Mouse (Mus musculus): Measurements from ENCODE around the gene Dazap1. TPM values are rescaled to one million over a fixed set of nuclear protein-coding genes. Genes with fewer than 3 reads are reported as not detected.

The Dazap1 gene
- polyA plus RNA-seq, 1 experiment from 2014 or later: 59.7 TPM

DNA sequence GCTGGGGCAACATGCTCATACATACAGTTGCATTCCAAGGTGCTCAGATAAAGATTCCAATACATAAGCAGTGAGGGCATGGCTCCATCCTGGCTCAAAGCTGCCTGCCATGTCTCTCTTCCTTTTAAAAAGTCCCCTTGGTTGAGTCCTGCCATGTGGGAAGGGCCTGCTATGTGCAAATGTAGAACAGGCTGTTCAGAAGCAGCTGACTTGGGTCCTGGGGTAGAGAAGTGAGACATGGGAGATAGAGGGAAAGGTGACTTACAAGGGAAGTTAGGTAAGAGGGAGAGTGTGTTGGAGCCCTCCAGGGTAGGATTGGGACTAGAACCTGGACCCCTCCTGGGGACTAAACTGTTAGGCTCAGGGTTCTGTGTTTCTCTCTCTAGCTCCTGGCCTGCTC is 9.3 kb upstream of the Dazap1 start:
- H3K27ac ChIP-seq: no peak overlapping the region
- no peak for ATAC-seq (ENCODE audit: insufficient number of reproducible peaks, low FRiP score, low TSS enrichment, low read depth)
- no peak overlapping the region for H3K4me2 ChIP-seq
- H3K4me3 ChIP-seq: no peak overlapping the region
- no peaks in the 10 kb centered on the region for H3K9me3 ChIP-seq
- H3K36me3 ChIP-seq: peaks cover 45% of the 10 kb centered on the region
- H3K4me1 ChIP-seq: peaks cover 20% of the 10 kb centered on the region
- no peak overlapping the region for H3K9ac ChIP-seq
- H3K27me3 ChIP-seq: no peaks in the 10 kb centered on the region

- peaks cover 50% of the 10 kb centered on the region for H3K36me3 ChIP-seq
- no peak overlapping the region for H3K4me2 ChIP-seq
- H3K4me1 ChIP-seq: peaks cover 19% of the 10 kb centered on the region
- H3K27ac ChIP-seq: no peak overlapping the region
- H3K9ac ChIP-seq: no peak overlapping the region
- no peak for ATAC-seq (ENCODE audit: insufficient number of reproducible peaks, low FRiP score, low TSS enrichment, low read depth)
- no peak overlapping the region for H3K4me3 ChIP-seq
- H3K9me3 ChIP-seq: no peaks in the 10 kb centered on the region
- no peaks in the 10 kb centered on the region for H3K27me3 ChIP-seq
- 92% methylated on average over 11 of the region's 11 CpGs for WGBS
Observed at GRCm38 (mm10) chr10:80252493-80253274, 8.6 kb upstream of the Dazap1 start.

GRCm38 (mm10) chr10:80253551-80253950 is 7.7 kb upstream of the Dazap1 start:
- WGBS: 86% methylated on average over 6 of the region's 6 CpGs
- Histone ChIP-seq H3K9ac (no peak overlapping the region), H3K9me3 (no peaks in the 10 kb centered on the region), H3K36me3 (peaks cover 58% of the 10 kb centered on the region), H3K4me3 (no peak overlapping the region), H3K4me1 (peaks cover 15% of the 10 kb centered on the region), H3K27ac (no peak overlapping the region), H3K4me2 (no peak overlapping the region), H3K27me3 (no peaks in the 10 kb centered on the region)
- ATAC-seq (ENCODE audit: insufficient number of reproducible peaks, low FRiP score, low TSS enrichment, low read depth): no peak

DNA sequence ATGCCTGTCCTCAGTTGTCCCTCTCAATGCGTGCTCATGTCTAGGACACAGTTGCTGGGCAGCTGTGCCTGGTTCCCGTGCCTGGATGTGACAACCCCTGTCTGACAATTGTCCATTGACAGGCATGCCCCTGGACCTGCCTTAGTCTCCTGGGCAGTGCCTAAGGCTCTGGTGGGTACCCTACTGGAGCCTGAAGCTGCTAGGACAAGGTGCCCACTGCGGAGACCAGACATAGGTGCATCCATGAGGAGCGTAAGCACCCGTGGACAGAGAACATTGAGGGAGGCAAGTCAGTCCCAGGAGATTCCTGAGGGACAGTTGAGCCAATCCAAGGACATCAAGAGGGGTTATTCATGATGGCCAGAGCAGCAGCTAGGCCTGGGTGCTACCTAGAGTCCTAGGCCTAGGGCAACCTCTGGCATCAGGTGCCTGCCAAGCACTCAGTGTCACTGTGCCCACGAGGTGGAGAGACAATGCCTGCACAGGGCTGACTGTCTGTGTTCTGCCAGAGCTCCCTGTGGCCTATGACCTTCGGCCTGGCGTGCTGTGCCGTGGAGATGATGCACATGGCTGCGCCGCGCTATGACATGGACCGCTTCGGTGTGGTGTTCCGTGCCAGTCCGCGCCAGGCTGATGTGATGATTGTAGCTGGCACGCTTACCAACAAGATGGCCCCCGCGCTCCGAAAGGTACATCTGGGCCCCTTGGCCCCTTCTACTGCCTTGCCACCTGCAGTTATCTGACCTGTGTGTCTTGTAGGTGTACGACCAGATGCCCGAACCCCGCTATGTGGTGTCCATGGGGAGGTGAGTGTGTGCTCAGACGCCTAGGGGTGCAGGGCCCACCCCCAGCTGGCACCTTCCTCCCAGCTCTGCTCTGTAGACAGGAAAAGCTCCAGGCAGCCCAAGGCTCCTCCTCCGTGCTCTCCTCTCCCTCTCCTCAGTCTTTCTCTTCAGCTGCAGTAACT is 6.7 kb upstream of the Dazap1 start:
- Histone ChIP-seq H3K4me1 (peaks cover 21% of the 10 kb centered on the region), H3K27ac (no peak overlapping the region), H3K9me3 (no peaks in the 10 kb centered on the region), H3K9ac (no peak overlapping the region), H3K36me3 (peaks cover 67% of the 10 kb centered on the region), H3K4me3 (no peak overlapping the region), H3K27me3 (no peaks in the 10 kb centered on the region), H3K4me2 (no peak overlapping the region)
- no peak for ATAC-seq (ENCODE audit: insufficient number of reproducible peaks, low FRiP score, low TSS enrichment, low read depth)
- 94% methylated on average over 26 of the region's 26 CpGs for WGBS

GRCm38 (mm10) chr10:80255881-80256535 is 5.3 kb upstream of the Dazap1 start:
- H3K4me3 ChIP-seq: no peak overlapping the region
- no peak for ATAC-seq (ENCODE audit: insufficient number of reproducible peaks, low FRiP score, low TSS enrichment, low read depth)
- WGBS: 87% methylated on average over 5 of the region's 5 CpGs
- H3K9ac ChIP-seq: no peak overlapping the region
- no peak overlapping the region for H3K4me2 ChIP-seq
- H3K4me1 ChIP-seq: peaks cover 21% of the 10 kb centered on the region
- no peaks in the 10 kb centered on the region for H3K9me3 ChIP-seq
- H3K27ac ChIP-seq: no peak overlapping the region
- H3K36me3 ChIP-seq: peaks cover 67% of the 10 kb centered on the region
- H3K27me3 ChIP-seq: no peaks in the 10 kb centered on the region

GRCm38 (mm10) chr10:80257936-80258335 is 3.4 kb upstream of the Dazap1 start:
- H3K27me3 ChIP-seq: no peaks in the 10 kb centered on the region
- peaks cover 34% of the 10 kb centered on the region for H3K4me1 ChIP-seq
- no peak overlapping the region for H3K27ac ChIP-seq
- no peaks in the 10 kb centered on the region for H3K9me3 ChIP-seq
- H3K4me2 ChIP-seq: no peak overlapping the region
- peaks cover 62% of the 10 kb centered on the region for H3K36me3 ChIP-seq
- H3K9ac ChIP-seq: no peak overlapping the region
- ATAC-seq (ENCODE audit: insufficient number of reproducible peaks, low FRiP score, low TSS enrichment, low read depth): no peak
- WGBS: 62% methylated on average over 2 of the region's 2 CpGs
- H3K4me3 ChIP-seq: no peak overlapping the region

- Histone ChIP-seq H3K4me2 (peak overlapping the region; percentile 92), H3K36me3 (peaks cover 53% of the 10 kb centered on the region), H3K27ac (no peak overlapping the region), H3K9ac (0 out of 2 replicates have a peak overlapping the region, but pooled peaks have one; percentile 2), H3K4me1 (peaks cover 39% of the 10 kb centered on the region), H3K4me3 (peak overlapping the region; percentile 55; the same call in 1 of the 2 replicates), H3K9me3 (no peaks in the 10 kb centered on the region), H3K27me3 (no peaks in the 10 kb centered on the region)
- 88% methylated on average over 14 of the region's 14 CpGs for WGBS
- ATAC-seq (ENCODE audit: insufficient number of reproducible peaks, low FRiP score, low TSS enrichment, low read depth): no peak
Observed at GRCm38 (mm10) chr10:80258752-80259462, 2.4 kb upstream of the Dazap1 start.

DNA sequence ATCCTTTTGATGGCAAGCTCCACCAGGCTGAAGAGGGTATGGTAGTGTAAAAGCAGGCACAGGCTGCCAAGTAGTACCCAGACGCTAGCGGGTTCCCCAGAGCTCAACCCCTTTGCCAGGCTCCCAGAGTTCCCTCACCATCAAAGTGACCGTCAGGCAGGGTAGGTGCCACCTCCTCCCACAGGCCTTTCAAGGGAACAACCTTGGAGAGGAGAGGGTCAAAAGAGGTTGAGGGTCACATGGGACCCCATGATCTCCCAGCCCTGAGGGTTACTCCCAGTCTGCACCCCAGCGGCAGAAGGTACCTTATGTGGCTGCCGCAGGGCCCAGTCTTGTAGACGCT is 1.9 kb upstream of the Dazap1 start:
- peak overlapping the region; percentile 55 for H3K4me3 ChIP-seq
- H3K9me3 ChIP-seq: no peaks in the 10 kb centered on the region
- peaks cover 42% of the 10 kb centered on the region for H3K4me1 ChIP-seq
- ATAC-seq (ENCODE audit: insufficient number of reproducible peaks, low FRiP score, low TSS enrichment, low read depth): no peak
- H3K36me3 ChIP-seq: peaks cover 48% of the 10 kb centered on the region
- peak overlapping the region; percentile 92 for H3K4me2 ChIP-seq
- H3K27ac ChIP-seq: peak overlapping the region; percentile 99; the same call in 1 of the 2 replicates
- no peaks in the 10 kb centered on the region for H3K27me3 ChIP-seq
- 74% methylated on average over 6 of the region's 6 CpGs for WGBS
- 0 out of 2 replicates have a peak overlapping the region, but pooled peaks have one; percentile 62 for H3K9ac ChIP-seq

GRCm38 (mm10) chr10:80259861-80260641 is 1.2 kb upstream of the Dazap1 start:
- Histone ChIP-seq H3K4me3 (peak overlapping the region; percentile 55), H3K4me1 (peaks cover 42% of the 10 kb centered on the region), H3K9ac (peak overlapping the region; percentile 62), H3K4me2 (peak overlapping the region; percentile 92), H3K36me3 (peaks cover 42% of the 10 kb centered on the region), H3K27me3 (no peaks in the 10 kb centered on the region), H3K9me3 (no peaks in the 10 kb centered on the region), H3K27ac (peak overlapping the region; percentile 99)
- 8% methylated on average over 19 of the region's 19 CpGs for WGBS
- no peak for ATAC-seq (ENCODE audit: insufficient number of reproducible peaks, low FRiP score, low TSS enrichment, low read depth)

GRCm38 (mm10) chr10:80261585-80261968 is 291 bp downstream of the Dazap1 start:
- Histone ChIP-seq H3K36me3 (peaks cover 26% of the 10 kb centered on the region), H3K4me2 (peak overlapping the region; percentile 92), H3K4me3 (peak overlapping the region; percentile 55), H3K9me3 (no peaks in the 10 kb centered on the region), H3K27me3 (no peaks in the 10 kb centered on the region), H3K27ac (peak overlapping the region; percentile 99), H3K4me1 (peaks cover 51% of the 10 kb centered on the region), H3K9ac (peak overlapping the region; percentile 55)
- WGBS: 1% methylated on average over 14 of the region's 14 CpGs
- ATAC-seq (ENCODE audit: insufficient number of reproducible peaks, low FRiP score, low TSS enrichment, low read depth): peak; percentile 67
